Mouse (Mus musculus) testis, adult 2 months (tissue): ENCODE data around the gene Lrp2. TPM values are rescaled to one million over a fixed set of nuclear protein-coding genes. Genes with fewer than 3 reads are reported as not detected.

Source experiments
- H3K27ac ChIP-seq: fragments of 200-500 bp; 2 replicates; pipeline ENCODE4 v1.5.1; 2012; ENCODE audit warnings: low read depth, low read length; ENCODE audit not compliant: control insufficient read depth, insufficient read depth
- H3K27me3 ChIP-seq: fragments of 200-500 bp; 2 replicates; pipeline ENCODE4 v1.6.1; 2012; ENCODE audit warnings: mild to moderate bottlenecking, low read length, moderate library complexity; ENCODE audit not compliant: control insufficient read depth, insufficient read depth
- H3K36me3 ChIP-seq: fragments of 200-500 bp; 2 replicates; pipeline ENCODE4 v1.6.1; 2012; ENCODE audit warnings: mild to moderate bottlenecking, low read length; ENCODE audit not compliant: control insufficient read depth, insufficient read depth
- H3K4me1 ChIP-seq: fragments of 200-500 bp; 2 replicates; pipeline ENCODE4 v1.6.1; 2012; ENCODE audit warnings: low read length; ENCODE audit not compliant: control insufficient read depth, insufficient read depth
- H3K4me3 ChIP-seq: fragments of 200-500 bp; 2 replicates; pipeline ENCODE4 v1.5.1; 2012; ENCODE audit warnings: low read depth, mild to moderate bottlenecking, low read length, moderate library complexity, mixed read lengths; ENCODE audit not compliant: control insufficient read depth
- CTCF ChIP-seq: fragments of 200-500 bp; IDR thresholded peaks from 2 replicates; pipeline ENCODE4 v1.5.1; 2012; ENCODE audit warnings: low read depth, mild to moderate bottlenecking, inconsistent platforms, low read length, moderate library complexity; ENCODE audit not compliant: control insufficient read depth, insufficient read depth, insufficient replicate concordance
- POLR2A ChIP-seq: fragments of 200-500 bp; IDR thresholded peaks from 2 replicates; pipeline ENCODE4 v1.6.1; 2012; ENCODE audit warnings: low read depth, mild to moderate bottlenecking, inconsistent platforms, low read length, moderate library complexity; ENCODE audit not compliant: control insufficient read depth
- polyA plus RNA-seq: library from polyadenylated mRNA; depleted of rRNA; stranded (reverse); fragments of >200 nt; gene quantifications from 2 replicates; pipeline ENCODE4 v1.2.3, GENCODE M21; 2012

Gene Lrp2
- polyA plus RNA-seq, 1 experiment: 0.32 TPM

- Histone ChIP-seq H3K36me3 (no peaks in the 10 kb centered on the region), H3K4me3 (no peak overlapping the region), H3K27ac (no peak overlapping the region), H3K4me1 (no peaks in the 10 kb centered on the region), H3K27me3 (no peaks in the 10 kb centered on the region)
- TF ChIP-seq POLR2A: no peak
- no peak for TF ChIP-seq CTCF
These were observed 114.0 kb downstream of the Lrp2 start for GRCm38 (mm10) chr2:69471837-69472236.

- Histone ChIP-seq H3K27ac (no peak overlapping the region), H3K4me1 (no peaks in the 10 kb centered on the region), H3K27me3 (no peaks in the 10 kb centered on the region), H3K4me3 (no peak overlapping the region), H3K36me3 (no peaks in the 10 kb centered on the region)
- TF ChIP-seq POLR2A: no peak
- TF ChIP-seq CTCF: no peak
These were observed 122.3 kb downstream of the Lrp2 start for GRCm38 (mm10) chr2:69463609-69464008.

- no peak for TF ChIP-seq POLR2A
- no peak for TF ChIP-seq CTCF
- H3K4me1 ChIP-seq: no peaks in the 10 kb centered on the region
- no peak overlapping the region for H3K4me3 ChIP-seq
- H3K27ac ChIP-seq: no peak overlapping the region
- no peaks in the 10 kb centered on the region for H3K27me3 ChIP-seq
- H3K36me3 ChIP-seq: no peaks in the 10 kb centered on the region
These were observed 126.4 kb downstream of the Lrp2 start for GRCm38 (mm10) chr2:69459481-69459880.

- Histone ChIP-seq H3K27ac (no peak overlapping the region), H3K27me3 (no peaks in the 10 kb centered on the region), H3K4me1 (no peaks in the 10 kb centered on the region), H3K36me3 (no peaks in the 10 kb centered on the region), H3K4me3 (no peak overlapping the region)
- no peak for TF ChIP-seq POLR2A
- TF ChIP-seq CTCF: no peak
These were observed 134.7 kb downstream of the Lrp2 start for GRCm38 (mm10) chr2:69451128-69451527.

- H3K27ac ChIP-seq: no peak overlapping the region
- no peaks in the 10 kb centered on the region for H3K36me3 ChIP-seq
- no peaks in the 10 kb centered on the region for H3K27me3 ChIP-seq
- no peaks in the 10 kb centered on the region for H3K4me1 ChIP-seq
- TF ChIP-seq CTCF (no peak), POLR2A (no peak)
- no peak overlapping the region for H3K4me3 ChIP-seq
These were observed 137.3 kb downstream of the Lrp2 start for GRCm38 (mm10) chr2:69448581-69448980.

- Histone ChIP-seq H3K36me3 (no peaks in the 10 kb centered on the region), H3K4me3 (no peak overlapping the region), H3K27ac (no peak overlapping the region), H3K27me3 (no peaks in the 10 kb centered on the region), H3K4me1 (no peaks in the 10 kb centered on the region)
- TF ChIP-seq CTCF (no peak), POLR2A (no peak)
These were observed 139.9 kb downstream of the Lrp2 start for GRCm38 (mm10) chr2:69445896-69446472.

- no peak overlapping the region for H3K27ac ChIP-seq
- no peaks in the 10 kb centered on the region for H3K27me3 ChIP-seq
- H3K4me3 ChIP-seq: no peak overlapping the region
- no peaks in the 10 kb centered on the region for H3K36me3 ChIP-seq
- TF ChIP-seq CTCF (no peak), POLR2A (no peak)
- no peaks in the 10 kb centered on the region for H3K4me1 ChIP-seq
These were observed 144.2 kb downstream of the Lrp2 start for GRCm38 (mm10) chr2:69441656-69442055.

- no peaks in the 10 kb centered on the region for H3K36me3 ChIP-seq
- TF ChIP-seq POLR2A (no peak), CTCF (no peak)
- H3K27me3 ChIP-seq: no peaks in the 10 kb centered on the region
These were observed 157.7 kb downstream of the Lrp2 start for GRCm38 (mm10) chr2:69428116-69428515.

More at GRCm38 (mm10) chr2:69428116-69428515, 157.7 kb downstream of the Lrp2 start:
- no peak overlapping the region for H3K4me3 ChIP-seq
- no peaks in the 10 kb centered on the region for H3K4me1 ChIP-seq
- H3K27ac ChIP-seq: no peak overlapping the region
